Mouse (Mus musculus) urinary bladder, postnatal 14 days (tissue): ENCODE results near the gene Fbxw8.

ENCODE experiments used
- DNase-seq: peaks from one replicate; pipeline ENCODE4 v3.0.0; 2021; ENCODE audit warnings: low spot score

Fbxw8 gene

GRCm38 (mm10) chr5:118042599-118042998 lies 112.7 kb downstream of the Fbxw8 start:
- no peak for DNase-seq

- DNase-seq: no peak
Observed at GRCm38 (mm10) chr5:118039241-118039668, 116.0 kb downstream of the Fbxw8 start.

DNA sequence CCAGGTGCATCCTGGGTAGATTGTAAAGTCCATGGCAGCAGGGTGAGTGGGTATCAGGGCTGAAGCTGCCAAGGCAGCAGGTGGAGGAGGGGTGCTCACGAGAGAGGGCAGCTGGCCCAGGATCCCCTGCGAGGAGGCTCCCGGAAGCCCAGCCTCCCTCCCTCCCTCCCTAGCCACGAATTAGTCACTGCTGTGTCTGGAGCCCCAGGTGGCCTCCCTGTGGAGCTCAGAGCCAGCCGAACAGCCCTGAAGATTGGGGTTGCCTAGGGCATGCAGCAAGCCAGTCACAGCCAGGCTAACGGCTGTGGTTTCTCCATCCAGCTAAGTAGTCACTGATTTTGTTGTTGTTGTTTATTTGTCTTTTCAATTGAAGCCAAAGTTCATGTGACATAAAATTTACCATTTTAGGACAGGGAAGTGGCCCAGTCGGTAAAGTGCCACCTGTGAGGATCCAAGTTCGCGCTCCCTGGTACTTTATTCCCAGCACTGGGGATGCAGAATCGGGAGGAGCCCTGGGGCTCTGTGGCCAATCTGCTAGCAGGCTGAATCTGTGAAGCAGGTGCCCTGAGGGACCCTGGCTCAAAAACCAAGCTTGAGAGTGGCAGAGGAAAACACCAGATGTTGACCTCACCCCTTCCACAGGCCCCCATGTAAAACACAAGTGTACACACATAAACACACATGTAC lies 117.3 kb downstream of the Fbxw8 start:
- DNase-seq: no peak

DNA sequence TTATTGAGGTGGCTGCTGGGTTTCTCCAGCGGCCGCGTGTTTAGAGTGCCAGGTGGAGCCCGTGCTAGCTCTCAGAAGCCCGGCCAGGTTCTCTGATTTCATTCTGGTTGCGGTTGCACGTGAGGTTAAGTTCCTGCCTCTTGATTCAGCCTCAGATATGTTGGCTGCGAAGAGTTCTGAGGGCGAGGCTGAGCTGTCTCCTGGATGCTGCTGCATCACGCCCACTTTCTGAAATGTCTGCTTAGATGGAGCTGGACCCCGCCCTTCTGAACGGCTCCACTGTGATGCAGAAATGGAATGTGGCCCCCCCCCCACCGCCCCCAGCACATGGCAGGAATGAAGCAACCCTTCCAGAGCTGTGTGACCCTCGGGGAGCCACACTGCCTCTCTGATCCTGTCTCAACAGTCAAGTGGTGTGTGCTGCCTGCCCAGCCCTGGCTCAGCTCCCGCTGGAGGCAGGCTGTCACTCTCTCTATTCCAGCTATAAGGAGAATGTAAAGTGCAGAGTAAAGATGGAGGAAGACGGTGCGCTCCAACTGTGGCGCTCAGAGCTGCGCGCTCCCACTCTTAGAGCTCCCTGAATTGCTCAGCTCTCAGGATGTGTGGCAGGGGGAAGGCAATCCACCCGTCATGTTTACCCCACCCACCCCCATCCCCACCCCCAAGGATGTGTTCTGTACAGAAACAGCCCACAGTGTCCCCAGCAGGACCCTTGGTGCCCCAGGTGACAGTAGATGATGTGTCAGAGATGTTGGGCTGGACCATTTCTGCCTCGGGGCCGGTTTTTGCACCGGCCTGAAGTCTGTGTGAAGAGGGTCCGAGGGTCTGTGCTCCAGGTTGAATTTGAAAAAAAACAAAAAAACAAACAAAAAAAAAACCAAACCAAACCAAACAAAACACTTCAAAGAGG lies 118.1 kb downstream of the Fbxw8 start:
- DNase-seq: no peak

GRCm38 (mm10) chr5:118035786-118036185 lies 119.5 kb downstream of the Fbxw8 start:
- no peak for DNase-seq

GRCm38 (mm10) chr5:118034632-118035031 lies 120.6 kb downstream of the Fbxw8 start:
- DNase-seq: no peak

- no peak for DNase-seq
Observed at GRCm38 (mm10) chr5:118033740-118034139, 121.5 kb downstream of the Fbxw8 start.

GRCm38 (mm10) chr5:118033328-118033727 lies 121.9 kb downstream of the Fbxw8 start:
- DNase-seq: no peak

GRCm38 (mm10) chr5:118031508-118031907 lies 123.8 kb downstream of the Fbxw8 start:
- no peak for DNase-seq

DNA sequence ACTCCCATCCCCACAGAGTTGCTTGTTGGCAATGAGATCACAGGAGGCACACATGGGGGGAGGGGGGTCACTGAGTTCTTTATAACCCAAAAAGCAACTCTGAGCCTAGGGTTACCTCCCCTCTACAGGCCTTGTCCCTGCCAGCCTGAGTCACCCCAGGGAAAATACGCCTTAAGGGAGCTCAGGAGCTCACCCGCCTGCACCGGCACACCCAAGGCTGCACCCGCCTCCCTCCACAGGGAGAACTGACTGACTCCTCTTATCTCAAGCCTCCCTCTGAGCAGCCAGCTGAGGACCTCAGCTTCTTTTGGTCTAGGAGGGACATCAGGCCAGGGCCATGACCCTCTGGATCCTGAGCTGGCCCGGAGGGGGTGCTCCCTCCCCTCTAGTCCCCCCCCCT lies 124.2 kb downstream of the Fbxw8 start:
- no peak for DNase-seq

GRCm38 (mm10) chr5:118030022-118030675 lies 125.1 kb downstream of the Fbxw8 start:
- no peak for DNase-seq

GRCm38 (mm10) chr5:118029420-118029819 lies 125.8 kb downstream of the Fbxw8 start:
- DNase-seq: no peak

DNA sequence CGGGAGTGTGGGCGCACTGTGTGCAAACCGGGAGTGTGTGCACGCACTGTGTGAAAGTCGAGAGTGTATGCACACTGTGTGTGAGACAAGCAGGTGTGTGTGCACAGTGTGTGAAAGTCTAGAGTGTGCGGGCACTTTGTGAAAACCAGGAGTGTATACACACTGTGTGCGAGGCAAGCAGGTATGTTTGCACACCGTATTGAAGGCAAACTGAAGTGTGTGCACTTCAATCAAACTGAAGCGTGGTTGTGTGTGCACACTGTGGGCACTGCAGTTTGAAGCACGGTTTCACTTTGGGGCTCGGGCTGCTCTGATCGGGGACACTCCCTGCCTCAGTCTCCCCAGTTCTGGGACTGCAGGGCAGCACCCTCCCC lies 126.2 kb downstream of the Fbxw8 start:
- no peak for DNase-seq

- no peak for DNase-seq
Observed at GRCm38 (mm10) chr5:118028191-118029034, 126.9 kb downstream of the Fbxw8 start.

- DNase-seq: no peak
Observed at GRCm38 (mm10) chr5:118027698-118028190, 127.5 kb downstream of the Fbxw8 start, which contains the start of gene Tesc. Gene Tesc (plus strand): TSS chr5:118027743.

DNA sequence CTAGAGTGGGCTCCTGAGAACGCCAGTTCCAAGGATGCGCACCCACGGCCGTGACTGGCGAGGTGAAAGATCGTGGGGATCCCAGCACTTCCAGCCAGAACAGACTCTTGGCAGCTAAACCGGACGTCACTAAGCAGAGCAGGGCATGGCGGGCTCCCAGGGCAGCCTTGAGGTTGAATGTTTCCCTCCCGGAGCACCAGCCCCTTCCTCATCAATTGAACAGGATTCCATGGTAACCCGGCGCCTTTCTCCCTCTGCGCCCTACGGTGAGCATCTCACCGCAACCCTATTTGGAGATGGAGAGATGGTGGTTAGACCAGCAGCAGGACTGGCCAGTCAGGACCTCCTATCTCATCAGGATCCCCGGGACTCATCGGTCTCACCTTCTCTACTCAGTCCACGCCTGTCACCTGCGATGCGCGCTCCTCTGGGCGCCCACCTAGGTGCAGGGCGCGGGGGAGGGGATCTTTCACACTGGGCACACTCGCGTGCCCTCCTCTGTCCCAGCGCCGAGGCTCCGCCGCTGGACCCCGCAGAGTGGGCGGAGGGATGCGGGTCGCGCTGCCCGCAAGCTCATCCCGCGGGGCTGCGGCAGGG lies 128.1 kb downstream of the Fbxw8 start:
- DNase-seq: no peak

GRCm38 (mm10) chr5:118026343-118026742 lies 128.9 kb downstream of the Fbxw8 start:
- no peak for DNase-seq

GRCm38 (mm10) chr5:118025880-118026279 lies 129.4 kb downstream of the Fbxw8 start:
- DNase-seq: no peak

DNA sequence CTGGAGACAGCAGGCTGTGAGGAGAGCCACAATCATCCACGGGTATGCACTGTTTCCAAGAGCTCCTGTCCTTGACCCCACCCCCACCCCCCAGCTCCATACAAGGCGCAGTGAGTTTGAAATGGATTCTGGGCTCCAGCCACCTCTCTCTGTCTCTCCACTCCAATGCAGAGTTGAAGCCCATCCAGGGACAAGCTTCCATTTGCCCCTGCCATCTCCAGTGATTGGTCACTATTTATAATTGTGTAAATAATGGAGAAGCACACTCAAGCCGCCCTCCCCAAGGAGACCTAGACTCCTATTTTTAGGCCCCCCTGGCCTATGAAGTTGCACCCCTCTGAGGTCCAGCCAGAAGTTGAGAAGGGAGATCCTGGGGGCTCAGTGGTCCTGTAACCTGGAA lies 132.2 kb downstream of the Fbxw8 start:
- DNase-seq: no peak

DNA sequence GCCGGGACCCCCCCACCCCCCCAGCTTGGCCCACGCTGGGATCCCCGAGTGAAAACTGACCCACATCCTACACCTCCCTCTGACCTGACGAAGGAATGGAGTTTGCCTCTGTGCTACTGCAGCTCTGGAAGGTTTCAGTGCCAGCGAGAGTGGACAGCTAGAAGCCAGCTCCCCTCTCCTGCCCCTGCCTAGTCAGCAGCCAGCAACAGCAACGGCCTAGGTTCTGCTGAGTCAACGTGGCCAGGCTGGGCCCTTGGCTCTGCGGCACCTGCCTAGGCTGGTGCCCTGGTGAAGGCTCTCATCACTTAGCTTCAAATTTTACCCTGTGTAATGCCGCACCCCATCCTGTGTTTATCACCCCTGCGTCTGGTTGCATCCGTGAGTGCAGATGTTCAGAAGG lies 135.4 kb downstream of the Fbxw8 start:
- DNase-seq: no peak

DNA sequence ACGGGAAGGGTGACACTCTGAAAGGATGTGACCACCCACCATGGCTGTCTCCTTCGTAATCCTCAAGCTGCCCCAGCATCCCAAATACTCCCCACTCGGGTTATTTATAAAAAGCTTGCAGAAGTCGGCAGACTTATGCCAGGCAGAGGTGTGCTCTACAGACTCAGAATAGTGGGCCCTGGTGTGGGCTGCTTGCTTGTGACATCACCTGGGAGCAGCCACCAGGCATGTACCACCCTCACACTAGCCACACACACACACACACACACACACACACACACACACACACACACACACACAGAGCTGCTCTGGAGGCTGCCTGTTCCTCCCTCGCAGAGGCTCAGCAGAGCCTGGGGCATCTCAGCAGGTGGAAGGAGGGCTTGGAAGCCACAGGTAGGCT lies 137.7 kb downstream of the Fbxw8 start:
- DNase-seq: no peak
